Mouse (Mus musculus): ENCODE measurements at regions not wholly inside any gene's neighbourhood (a gene's known extent, or its start where the extent isn't known, plus 50 kb on each side); places are given as distances from the start of the nearest gene placed in this dataset.

DNA sequence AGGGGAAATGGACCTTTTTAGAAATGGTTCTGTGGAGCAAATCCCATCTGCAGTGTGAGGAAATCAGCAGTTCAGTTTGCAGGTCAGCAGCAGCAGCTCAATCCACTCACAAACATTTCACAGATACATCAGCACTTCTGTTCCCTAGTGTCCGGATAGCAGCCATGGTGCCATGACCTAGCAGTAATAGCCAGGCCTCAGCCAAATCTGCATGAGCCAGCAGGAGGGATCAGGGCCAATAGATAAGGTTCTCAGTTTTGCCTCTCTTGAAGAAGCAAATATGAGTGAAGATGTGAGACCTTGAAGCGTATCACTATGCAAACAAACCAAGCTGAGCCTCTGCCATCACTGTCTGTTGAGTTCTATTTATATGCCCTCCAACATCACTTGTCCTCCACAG lies 380.7 kb upstream of the Chrm3 start:
- H3K36me3 ChIP-seq: no peaks in the 10 kb centered on the region
- no peak overlapping the region for H3K9ac ChIP-seq
- no peaks in the 10 kb centered on the region for H3K9me3 ChIP-seq
- WGBS: 96% methylated on average over 2 of the region's 2 CpGs
- H3K27me3 ChIP-seq: no peaks in the 10 kb centered on the region
- no peak overlapping the region for H3K27ac ChIP-seq (replicated peaks)
- ATAC-seq (ENCODE audit: low read depth): no peak
- H3K4me2 ChIP-seq: no peak overlapping the region
- no peak overlapping the region for H3K4me3 ChIP-seq
- H3K4me1 ChIP-seq (replicated peaks): no peaks in the 10 kb centered on the region

DNA sequence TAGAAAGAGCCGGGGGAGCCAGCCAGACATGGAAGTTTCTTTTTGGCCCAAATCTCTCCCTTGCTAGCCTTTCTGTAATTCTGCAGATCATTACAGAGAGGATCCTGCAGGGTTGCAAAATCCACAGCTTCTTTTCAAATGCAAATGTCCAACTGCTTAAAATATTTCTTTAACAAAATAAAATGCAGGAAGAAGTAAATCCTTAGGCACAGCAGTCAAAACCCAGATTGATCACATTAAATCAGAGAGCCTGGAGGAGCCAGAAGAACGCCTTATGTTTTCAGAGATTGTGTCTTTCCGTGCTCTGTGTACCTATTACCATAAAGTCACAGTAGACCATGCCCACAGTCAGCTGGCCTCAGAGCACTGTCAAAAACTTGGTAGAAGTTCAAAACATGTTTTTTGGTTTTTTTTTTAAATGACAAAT lies 365.1 kb upstream of the Chrm3 start:
- no peak overlapping the region for H3K27ac ChIP-seq (replicated peaks)

DNA sequence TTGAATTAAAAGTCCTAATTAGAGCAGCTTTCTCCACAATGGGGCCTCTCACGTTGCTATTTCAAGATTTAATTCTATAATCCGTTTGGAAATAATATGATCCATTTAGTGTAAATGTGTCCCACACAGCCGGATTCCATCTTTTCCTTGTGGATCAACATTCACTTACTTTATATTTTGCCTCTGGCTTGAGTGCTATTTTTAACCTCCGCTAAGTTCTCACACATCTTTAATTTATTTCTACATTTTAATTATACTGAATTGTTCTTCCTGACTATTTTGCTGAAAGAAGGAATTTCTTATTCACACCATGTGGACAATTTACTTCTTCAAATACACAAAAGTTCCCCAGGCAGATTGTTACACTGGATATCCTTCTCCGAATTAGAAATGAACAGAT lies 364.7 kb upstream of the Chrm3 start:
- no peak overlapping the region for H3K4me3 ChIP-seq
- H3K9me3 ChIP-seq: no peaks in the 10 kb centered on the region
- no peak for ATAC-seq (ENCODE audit: low read depth)
- no peak overlapping the region for H3K4me2 ChIP-seq
- no peak overlapping the region for H3K27ac ChIP-seq (replicated peaks)
- WGBS: 77% methylated on average over 5 of the region's 5 CpGs
- no peak overlapping the region for H3K9ac ChIP-seq
- H3K36me3 ChIP-seq: no peaks in the 10 kb centered on the region
- H3K4me1 ChIP-seq (replicated peaks): no peaks in the 10 kb centered on the region
- no peaks in the 10 kb centered on the region for H3K27me3 ChIP-seq

More for the DNA sequence above, 365.1 kb upstream of the Chrm3 start:
- WGBS: 62% methylated on average over 3 of the region's 3 CpGs
- Histone ChIP-seq H3K4me1 (replicated peaks) (no peaks in the 10 kb centered on the region), H3K4me3 (no peak overlapping the region), H3K9ac (no peak overlapping the region), H3K36me3 (no peaks in the 10 kb centered on the region), H3K9me3 (no peaks in the 10 kb centered on the region), H3K27me3 (no peaks in the 10 kb centered on the region), H3K4me2 (no peak overlapping the region)
- ATAC-seq (ENCODE audit: low read depth): no peak

DNA sequence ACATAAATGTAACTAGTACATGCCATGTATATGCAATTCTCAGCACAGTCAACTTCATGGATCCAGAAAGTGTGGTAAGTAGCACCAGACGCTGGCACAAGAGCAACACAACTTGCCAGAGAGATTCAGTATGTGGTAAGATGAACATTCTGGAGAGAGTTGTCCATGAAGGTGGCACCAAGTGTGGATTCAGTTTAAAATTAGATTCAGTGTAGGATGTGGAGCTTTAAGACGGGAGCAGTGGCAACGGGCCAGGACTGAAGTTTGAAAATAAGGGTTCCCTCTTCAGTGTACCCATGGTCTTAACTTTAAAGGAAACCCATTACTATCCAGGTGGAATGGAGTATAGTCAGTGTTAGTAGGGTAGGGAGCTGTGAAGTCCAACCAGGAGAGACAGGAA lies 360.0 kb upstream of the Chrm3 start:
- Histone ChIP-seq H3K9ac (no peak overlapping the region), H3K36me3 (no peaks in the 10 kb centered on the region), H3K4me3 (no peak overlapping the region), H3K9me3 (no peaks in the 10 kb centered on the region), H3K27ac (replicated peaks) (no peak overlapping the region), H3K4me1 (replicated peaks) (no peaks in the 10 kb centered on the region), H3K4me2 (no peak overlapping the region), H3K27me3 (no peaks in the 10 kb centered on the region)
- no peak for ATAC-seq (ENCODE audit: low read depth)
- WGBS: 88% methylated on average over 3 of the region's 3 CpGs

DNA sequence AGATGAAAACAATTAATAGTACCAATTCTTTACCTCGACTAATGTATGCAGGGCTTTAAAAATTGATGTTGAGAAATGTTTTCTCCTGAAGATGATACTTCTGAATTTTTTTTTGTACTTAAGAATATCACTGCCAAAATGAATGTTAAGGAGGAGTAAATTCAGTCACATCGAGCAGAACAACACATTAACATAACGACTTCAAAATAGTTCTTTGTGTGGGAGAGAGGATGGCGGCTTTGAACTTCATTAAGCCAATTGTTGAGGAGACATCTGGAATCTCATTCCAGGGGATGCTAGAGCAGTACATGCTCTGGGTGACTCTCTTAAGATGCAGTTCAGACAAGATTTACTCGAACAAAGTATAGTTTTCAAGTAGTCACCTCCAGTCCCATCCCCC lies 350.8 kb upstream of the Chrm3 start:
- Histone ChIP-seq H3K36me3 (no peaks in the 10 kb centered on the region), H3K4me2 (no peak overlapping the region), H3K4me3 (no peak overlapping the region), H3K9ac (no peak overlapping the region), H3K4me1 (replicated peaks) (no peaks in the 10 kb centered on the region), H3K27me3 (no peaks in the 10 kb centered on the region), H3K9me3 (no peaks in the 10 kb centered on the region), H3K27ac (replicated peaks) (no peak overlapping the region)
- WGBS: 79% methylated on average over 5 of the region's 5 CpGs
- no peak for ATAC-seq (ENCODE audit: low read depth)

DNA sequence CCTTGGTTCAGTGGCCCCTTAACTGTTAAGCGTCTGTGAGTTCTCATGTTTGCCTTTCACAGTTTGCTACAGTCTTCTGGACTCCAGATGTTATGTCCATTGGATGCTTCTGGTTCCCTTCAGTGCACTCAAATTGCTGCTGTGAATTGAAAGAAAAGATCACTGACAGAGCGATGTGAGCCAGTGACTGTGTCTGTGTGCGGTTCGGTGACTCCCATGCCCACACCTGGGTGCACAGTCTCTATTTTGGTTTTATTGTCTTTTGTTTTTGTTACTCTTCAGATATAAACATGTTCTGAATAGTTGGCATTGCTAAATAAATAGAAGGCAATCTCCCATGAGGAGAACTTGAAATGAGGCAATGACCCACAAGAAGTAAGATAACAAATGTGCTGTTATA lies 350.3 kb upstream of the Chrm3 start:
- Histone ChIP-seq H3K9me3 (no peaks in the 10 kb centered on the region), H3K36me3 (no peaks in the 10 kb centered on the region), H3K4me2 (no peak overlapping the region), H3K9ac (no peak overlapping the region), H3K4me1 (replicated peaks) (no peaks in the 10 kb centered on the region), H3K27me3 (no peaks in the 10 kb centered on the region), H3K27ac (replicated peaks) (no peak overlapping the region), H3K4me3 (no peak overlapping the region)
- ATAC-seq (ENCODE audit: low read depth): no peak
- 79% methylated on average over 4 of the region's 4 CpGs for WGBS

DNA sequence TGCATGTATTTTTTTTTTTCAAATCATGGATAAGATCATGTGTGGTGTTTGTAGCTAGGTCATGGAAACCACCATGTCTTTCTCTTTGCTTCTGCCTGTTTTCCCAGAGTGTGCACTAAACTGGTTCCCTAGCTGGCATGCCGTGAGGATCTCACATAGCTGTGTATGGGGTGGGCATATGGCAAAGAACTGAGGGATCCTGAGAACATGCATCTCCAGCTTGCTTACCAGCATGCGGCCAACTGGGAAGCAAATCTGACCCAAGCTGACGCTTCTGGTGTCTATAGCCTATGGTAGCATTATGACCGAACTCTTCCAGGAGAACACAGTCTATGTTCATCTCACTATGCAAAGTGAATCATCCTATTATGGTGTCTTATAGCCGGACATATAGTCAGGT lies 336.5 kb upstream of the Chrm3 start:
- Histone ChIP-seq H3K9ac (no peak overlapping the region), H3K36me3 (no peaks in the 10 kb centered on the region), H3K27me3 (no peaks in the 10 kb centered on the region), H3K9me3 (no peaks in the 10 kb centered on the region), H3K4me3 (no peak overlapping the region), H3K4me1 (replicated peaks) (no peaks in the 10 kb centered on the region), H3K4me2 (no peak overlapping the region), H3K27ac (replicated peaks) (no peak overlapping the region)
- no peak for ATAC-seq (ENCODE audit: low read depth)
- WGBS: 94% methylated on average over 5 of the region's 5 CpGs

DNA sequence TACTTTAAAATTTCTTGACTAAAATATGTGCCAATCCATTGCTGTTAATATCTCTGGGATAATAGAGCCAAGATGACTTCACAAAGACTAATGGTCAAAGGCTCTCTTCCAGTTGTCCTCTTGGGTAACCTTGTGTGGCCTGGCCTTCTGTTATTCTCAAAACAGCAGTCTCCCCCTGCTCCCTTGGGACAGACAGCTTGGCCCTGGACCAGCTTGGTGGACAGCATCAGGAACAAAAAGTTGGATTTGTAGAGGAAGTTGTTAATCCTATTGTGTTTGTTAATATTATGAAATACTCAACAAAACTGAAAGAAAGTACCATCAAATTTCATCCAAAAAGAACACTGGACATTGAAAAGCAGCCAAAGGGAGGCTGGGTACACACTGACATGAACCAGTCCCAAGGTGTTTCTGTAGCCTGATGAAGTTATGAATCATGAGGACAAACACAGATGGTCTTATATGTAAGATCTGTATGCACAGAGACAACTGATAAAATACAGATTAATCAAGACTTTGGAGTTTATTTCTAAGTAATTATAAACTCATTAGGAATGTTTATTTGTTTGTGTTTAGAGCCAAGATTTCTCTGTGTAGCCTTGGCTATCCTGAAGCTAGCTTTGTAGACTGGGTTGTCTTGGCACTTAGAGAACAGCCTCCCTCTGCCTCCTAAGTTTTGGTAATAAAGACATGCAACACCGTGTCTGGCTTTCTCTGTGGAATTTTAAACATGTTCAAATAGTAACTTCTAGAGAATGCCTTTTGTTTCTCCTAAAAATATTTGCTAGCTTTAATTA lies 335.7 kb upstream of the Chrm3 start:
- H3K4me2 ChIP-seq: no peak overlapping the region
- no peaks in the 10 kb centered on the region for H3K9me3 ChIP-seq
- no peaks in the 10 kb centered on the region for H3K27me3 ChIP-seq
- H3K9ac ChIP-seq: no peak overlapping the region
- 80% methylated on average over 1 of the region's 1 CpGs for WGBS
- ATAC-seq (ENCODE audit: low read depth): no peak
- H3K36me3 ChIP-seq: no peaks in the 10 kb centered on the region
- no peaks in the 10 kb centered on the region for H3K4me1 ChIP-seq (replicated peaks)
- no peak overlapping the region for H3K27ac ChIP-seq (replicated peaks)
- no peak overlapping the region for H3K4me3 ChIP-seq

DNA sequence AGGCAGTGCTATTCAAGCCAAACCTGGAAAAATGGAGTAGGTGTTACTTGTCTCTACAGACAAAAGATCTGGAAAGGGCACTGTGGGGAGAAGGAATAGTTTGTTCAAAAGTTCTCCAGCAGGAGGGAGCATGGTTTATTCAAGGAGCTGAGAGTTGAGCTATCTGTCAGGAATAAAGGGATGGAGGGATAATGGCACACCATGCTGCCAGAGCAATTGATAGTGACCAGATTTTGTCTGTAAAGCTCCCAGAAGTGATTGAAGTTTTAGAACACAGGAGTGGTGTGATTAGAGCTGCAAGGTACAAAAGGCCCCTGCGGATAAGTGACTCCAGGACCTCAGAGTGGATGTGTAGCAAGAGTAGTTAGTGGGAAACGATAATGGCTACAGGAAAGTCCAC lies 330.7 kb upstream of the Chrm3 start:
- ATAC-seq (ENCODE audit: low read depth): no peak
- 25% methylated on average over 2 of the region's 2 CpGs for WGBS
- no peak overlapping the region for H3K9ac ChIP-seq
- H3K27ac ChIP-seq (replicated peaks): no peak overlapping the region
- H3K4me1 ChIP-seq (replicated peaks): no peaks in the 10 kb centered on the region
- no peaks in the 10 kb centered on the region for H3K9me3 ChIP-seq
- no peak overlapping the region for H3K4me3 ChIP-seq
- H3K27me3 ChIP-seq: no peaks in the 10 kb centered on the region
- no peak overlapping the region for H3K4me2 ChIP-seq
- no peaks in the 10 kb centered on the region for H3K36me3 ChIP-seq

DNA sequence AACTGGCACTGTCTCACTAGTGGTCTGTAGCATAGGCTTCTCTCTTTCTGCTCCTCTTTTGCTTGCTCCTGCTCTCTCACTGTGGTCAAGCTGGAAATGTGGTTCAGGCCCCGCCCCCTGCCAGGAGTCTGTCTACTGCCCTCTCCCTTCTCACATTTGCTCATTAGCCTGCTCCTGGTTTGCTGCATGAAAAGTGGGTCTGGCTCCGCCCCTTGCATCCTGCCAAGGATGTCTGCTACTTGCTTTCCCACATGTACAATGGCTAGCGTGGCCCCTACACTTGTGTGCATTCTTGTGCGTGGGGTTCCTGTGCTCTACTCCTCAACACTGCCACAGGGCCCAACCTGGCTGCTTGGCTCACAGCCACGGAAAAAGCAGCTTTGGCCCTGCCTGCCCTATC lies 326.7 kb upstream of the Chrm3 start:
- ATAC-seq (ENCODE audit: low read depth): no peak
- no peak overlapping the region for H3K4me3 ChIP-seq
- no peak overlapping the region for H3K4me2 ChIP-seq
- H3K27me3 ChIP-seq: no peaks in the 10 kb centered on the region
- 80% methylated on average over 5 of the region's 5 CpGs for WGBS
- H3K9ac ChIP-seq: no peak overlapping the region
- H3K27ac ChIP-seq (replicated peaks): no peak overlapping the region
- H3K4me1 ChIP-seq (replicated peaks): no peaks in the 10 kb centered on the region
- no peaks in the 10 kb centered on the region for H3K36me3 ChIP-seq
- no peaks in the 10 kb centered on the region for H3K9me3 ChIP-seq

DNA sequence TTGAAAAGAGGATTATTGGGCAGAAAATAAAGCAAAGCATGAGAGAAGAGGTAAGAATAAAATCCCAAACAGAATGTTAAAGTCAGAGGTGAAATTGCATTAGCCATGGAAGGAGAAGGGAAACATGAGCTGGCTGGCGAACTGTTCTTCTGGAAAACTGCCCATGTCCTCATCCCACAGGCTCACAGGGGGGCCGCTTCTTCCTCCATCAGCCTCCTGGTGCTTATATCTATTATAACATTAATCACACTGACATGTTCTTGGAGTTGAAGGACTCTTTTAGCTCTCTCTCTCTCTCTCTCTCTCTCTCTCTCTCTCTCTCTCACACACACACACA lies 293.4 kb upstream of the Chrm3 start:
- H3K27ac ChIP-seq (replicated peaks): peak overlapping the region; percentile 47; the same call in 1 of the 2 replicates
- H3K9ac ChIP-seq: no peak overlapping the region
- ATAC-seq (ENCODE audit: low read depth): no peak
- H3K4me2 ChIP-seq: no peak overlapping the region
- no peaks in the 10 kb centered on the region for H3K4me1 ChIP-seq (replicated peaks)
- H3K4me3 ChIP-seq: no peak overlapping the region
- no peaks in the 10 kb centered on the region for H3K9me3 ChIP-seq
- 57% methylated on average over 2 of the region's 2 CpGs for WGBS
- H3K27me3 ChIP-seq: no peaks in the 10 kb centered on the region
- no peaks in the 10 kb centered on the region for H3K36me3 ChIP-seq

DNA sequence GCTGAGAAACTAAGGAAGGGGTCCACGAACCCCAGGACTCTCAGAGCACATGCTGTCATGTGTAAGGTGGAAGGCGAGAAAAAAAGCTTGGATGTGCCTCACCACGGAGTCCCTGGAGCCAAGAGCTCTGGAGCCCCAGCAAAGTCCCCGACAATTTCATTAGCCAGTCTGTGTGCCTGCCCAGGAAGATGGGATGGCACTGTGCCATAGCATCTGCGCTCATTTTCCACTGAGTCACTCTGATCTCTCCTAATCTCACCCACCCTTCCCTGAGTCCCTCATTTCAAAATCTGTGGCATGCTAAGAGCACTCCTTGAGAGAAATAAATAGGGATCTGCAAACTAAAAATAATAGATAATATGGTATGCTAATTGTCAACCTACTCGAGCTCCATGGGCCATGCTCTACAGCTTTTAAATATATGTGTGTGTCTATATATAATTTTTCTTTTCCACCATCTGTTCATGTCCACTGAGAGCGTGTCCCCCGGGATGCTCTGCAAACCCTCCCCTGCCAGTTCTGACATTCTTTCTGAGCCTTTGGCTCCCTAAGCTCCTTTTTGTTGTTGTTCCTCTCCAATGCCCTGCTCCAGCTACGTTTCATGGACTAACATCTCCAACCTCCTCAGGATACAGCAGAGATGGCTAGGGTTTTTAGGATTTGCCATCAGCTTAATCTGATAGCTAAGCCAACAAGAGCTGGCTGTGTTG lies 292.9 kb upstream of the Chrm3 start:
- Histone ChIP-seq H3K4me2 (no peak overlapping the region), H3K9me3 (no peaks in the 10 kb centered on the region), H3K4me3 (no peak overlapping the region), H3K9ac (no peak overlapping the region), H3K36me3 (no peaks in the 10 kb centered on the region), H3K27ac (replicated peaks) (peak overlapping the region; percentile 47; the same call in 1 of the 2 replicates), H3K27me3 (no peaks in the 10 kb centered on the region), H3K4me1 (replicated peaks) (no peaks in the 10 kb centered on the region)
- 67% methylated on average over 9 of the region's 9 CpGs for WGBS
- no peak for ATAC-seq (ENCODE audit: low read depth)

DNA sequence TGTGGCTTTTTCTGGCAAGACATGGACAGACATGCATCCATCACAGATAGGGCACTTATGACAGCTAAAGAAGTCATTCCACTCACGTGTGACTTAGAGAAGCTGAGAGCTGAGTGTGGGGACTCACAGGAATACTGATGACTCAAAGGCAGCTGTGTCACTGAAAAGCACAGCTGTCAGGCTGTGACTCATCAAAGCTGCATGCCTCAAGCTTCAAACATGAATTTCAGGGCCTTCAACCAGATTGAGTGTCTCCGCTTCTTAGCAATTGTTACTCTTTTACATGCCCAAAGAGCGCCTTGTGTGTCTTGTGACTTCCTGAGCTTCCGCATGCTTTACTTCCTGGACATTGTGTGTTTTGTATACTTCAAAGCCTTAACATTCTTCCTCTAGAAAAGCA lies 276.2 kb upstream of the Chrm3 start:
- H3K9ac ChIP-seq: no peak overlapping the region
- no peaks in the 10 kb centered on the region for H3K27me3 ChIP-seq
- no peak overlapping the region for H3K4me3 ChIP-seq
- no peak overlapping the region for H3K27ac ChIP-seq (replicated peaks)
- H3K4me2 ChIP-seq: no peak overlapping the region
- H3K4me1 ChIP-seq (replicated peaks): no peaks in the 10 kb centered on the region
- H3K9me3 ChIP-seq: no peaks in the 10 kb centered on the region
- no peaks in the 10 kb centered on the region for H3K36me3 ChIP-seq
- 74% methylated on average over 4 of the region's 4 CpGs for WGBS
- ATAC-seq (ENCODE audit: low read depth): no peak

All from neural tube, embryonic 13.5 days (tissue).